Mouse (Mus musculus): ENCODE measurements around the gene Nectin2.
A peak's percentile ranks its signal among the peaks of the same experiment; 100 is the strongest.
"Not testable (repeated sequence)": the region's sequence is repeated elsewhere in the genome, so short reads cannot be mapped to it uniquely, and the experiment has no call there.

The Nectin2 gene

GRCm38 (mm10) chr7:19750217-19751069 lies at the start of gene Nectin2:
TSS of gene Nectin2 (minus strand) at chr7:19750483.
- DNase-seq: peak; percentile 77

GRCm38 (mm10) chr7:19796697-19797588 lies 46.7 kb upstream of the Nectin2 start, which contains the start of gene Cblc:
TSS of gene Cblc (minus strand) at chr7:19796809.
- DNase-seq: peak; percentile 56

GRCm38 (mm10) chr7:19796254-19796653 lies 46.0 kb upstream of the Nectin2 start:
- DNase-seq: no peak

- DNase-seq: no peak
Observed at GRCm38 (mm10) chr7:19795236-19795635, 45.0 kb upstream of the Nectin2 start.

- DNase-seq: no peak
Observed at GRCm38 (mm10) chr7:19792701-19793630, 42.7 kb upstream of the Nectin2 start.

- DNase-seq: not testable (repeated sequence)
Observed at GRCm38 (mm10) chr7:19791504-19791903, 41.2 kb upstream of the Nectin2 start.

- DNase-seq: peak; percentile 92
Observed at GRCm38 (mm10) chr7:19789904-19790347, 39.6 kb upstream of the Nectin2 start.

- DNase-seq: no peak
Observed at GRCm38 (mm10) chr7:19785874-19786458, 35.7 kb upstream of the Nectin2 start.

GRCm38 (mm10) chr7:19784764-19785535 lies 34.7 kb upstream of the Nectin2 start:
- DNase-seq: no peak

GRCm38 (mm10) chr7:19783630-19784029 lies 33.3 kb upstream of the Nectin2 start:
- no peak for DNase-seq

GRCm38 (mm10) chr7:19782645-19783044 lies 32.4 kb upstream of the Nectin2 start:
- no peak for DNase-seq

- DNase-seq: no peak
Observed at GRCm38 (mm10) chr7:19781741-19782140, 31.5 kb upstream of the Nectin2 start.

- no peak for DNase-seq
Observed at GRCm38 (mm10) chr7:19779903-19780302, 29.6 kb upstream of the Nectin2 start.

GRCm38 (mm10) chr7:19778645-19779044 lies 28.4 kb upstream of the Nectin2 start:
- DNase-seq: no peak

GRCm38 (mm10) chr7:19777049-19777723 lies 26.9 kb upstream of the Nectin2 start:
- DNase-seq: no peak

- no peak for DNase-seq
Observed at GRCm38 (mm10) chr7:19771682-19772081, 21.4 kb upstream of the Nectin2 start.

- DNase-seq: no peak
Observed at GRCm38 (mm10) chr7:19770984-19771391, 20.7 kb upstream of the Nectin2 start, which contains the start of gene Bcam. TSS of gene Bcam (minus strand) at chr7:19771016.

GRCm38 (mm10) chr7:19770375-19770754 lies 20.1 kb upstream of the Nectin2 start:
- DNase-seq: peak; percentile 72

GRCm38 (mm10) chr7:19769434-19770374 lies 19.4 kb upstream of the Nectin2 start:
- no peak for DNase-seq

All from right cerebral cortex, postnatal 14 days (tissue).